Mouse (Mus musculus): Measurements from ENCODE around the gene Lhx6.

- TF ChIP-seq CTCF (IDR thresholded peaks at IDR 0.05; ENCODE audit: low read depth) (no peak), EP300 (IDR thresholded peaks at IDR 0.05; ENCODE audit: low read depth) (no peak)
These were observed 1.4 kb downstream of the Lhx6 start for GRCm38 (mm10) chr2:36103555-36104367.

Data from liver, embryonic 14.5 days (tissue).